Mouse (Mus musculus) ovary, postnatal 36 days (tissue): ENCODE measurements around the gene Grem2.
A peak's percentile ranks its signal among the peaks of the same experiment; 100 is the strongest.

Experiments
- DNase-seq: peaks from one replicate; pipeline ENCODE4 v3.0.0; 2022; ENCODE audit warnings: low spot score, mixed read lengths

The Grem2 gene

GRCm38 (mm10) chr1:174921298-174921955, at the start of gene Grem2:
TSS of gene Grem2 (minus strand) at chr1:174921819.
- DNase-seq = peak; percentile 81

DNA sequence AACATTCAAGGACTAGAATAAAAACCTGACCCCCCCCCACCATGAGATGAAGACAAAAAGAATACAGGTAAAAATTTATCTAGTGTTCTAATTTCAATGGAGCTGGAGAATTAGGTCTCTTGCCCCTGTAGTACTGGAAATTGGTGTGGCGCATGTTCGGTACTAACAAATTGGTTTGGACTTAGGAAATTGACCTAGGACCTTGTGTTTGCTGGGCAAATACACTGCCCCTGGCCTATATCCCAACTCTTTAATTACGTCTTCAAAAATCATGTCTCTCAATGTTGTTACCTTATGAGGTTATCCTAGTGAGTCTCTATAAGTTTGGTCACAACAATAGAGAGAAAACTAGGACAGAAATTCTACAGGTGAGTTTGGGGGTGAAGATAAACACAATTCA, 38.2 kb upstream of the Grem2 start:
- no peak for DNase-seq

DNA sequence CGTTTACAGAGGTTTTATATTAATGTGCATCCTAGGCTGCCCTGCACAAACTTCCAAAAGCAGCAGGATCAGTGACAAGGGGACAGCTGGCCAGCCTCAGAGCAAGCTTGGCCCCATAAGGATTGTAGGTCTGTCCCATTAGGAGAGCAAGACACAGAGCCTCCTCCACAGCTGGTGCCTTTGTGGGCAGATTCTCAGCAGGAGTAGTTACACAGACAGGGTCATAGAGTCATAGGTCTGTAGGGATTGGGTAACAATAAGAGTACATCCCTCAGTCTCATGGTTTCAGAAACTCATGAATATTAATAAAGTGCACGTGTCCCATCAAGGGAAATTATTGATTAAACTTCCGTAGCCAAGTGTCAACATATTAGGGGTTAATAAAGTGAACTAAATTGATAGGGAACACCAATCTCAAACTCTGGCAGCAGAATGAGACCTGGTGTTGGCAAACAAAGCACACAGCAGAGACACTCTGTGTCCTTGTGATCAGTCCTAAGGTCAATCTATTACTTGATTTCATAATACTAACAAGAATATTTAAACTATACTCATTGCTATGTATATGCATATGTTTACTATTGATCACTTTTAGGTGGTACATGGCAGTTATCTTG, 9.5 kb upstream of the Grem2 start:
- DNase-seq = no peak

DNA sequence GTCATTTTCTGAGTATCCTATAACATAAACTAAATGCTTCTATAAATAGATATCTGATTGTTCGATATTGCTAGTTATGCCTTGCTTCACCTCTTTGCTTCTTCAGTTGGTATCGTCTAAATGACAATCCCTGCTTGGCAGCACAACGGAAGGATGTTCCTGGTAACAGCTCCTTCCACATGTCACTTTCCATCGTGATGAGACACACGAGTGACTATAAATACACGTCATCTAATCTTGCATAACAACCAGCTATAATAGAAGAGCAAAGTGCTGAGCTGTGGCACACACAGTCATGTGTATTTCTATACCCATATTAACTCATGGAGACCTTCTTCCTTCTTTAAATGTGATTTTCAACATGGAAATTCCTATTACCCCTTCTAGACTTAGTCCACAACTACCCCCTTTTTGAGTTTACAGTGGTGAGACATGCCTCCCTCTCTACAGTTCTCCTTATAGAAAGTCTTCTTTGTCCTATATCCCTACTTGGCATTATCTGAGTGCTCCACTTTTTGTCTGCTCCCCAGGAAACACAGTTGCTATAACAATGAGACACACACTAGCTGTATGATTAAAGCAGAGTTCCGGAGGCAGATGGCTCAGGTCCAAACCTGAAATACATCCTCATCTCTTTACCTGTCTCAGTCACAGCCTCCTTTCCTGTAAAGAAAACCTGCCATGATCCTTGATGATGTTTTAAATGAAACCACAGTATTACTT, 8.0 kb upstream of the Grem2 start:
- DNase-seq = no peak

GRCm38 (mm10) chr1:174918949-174919348, 2.7 kb downstream of the Grem2 start:
- DNase-seq = no peak

DNA sequence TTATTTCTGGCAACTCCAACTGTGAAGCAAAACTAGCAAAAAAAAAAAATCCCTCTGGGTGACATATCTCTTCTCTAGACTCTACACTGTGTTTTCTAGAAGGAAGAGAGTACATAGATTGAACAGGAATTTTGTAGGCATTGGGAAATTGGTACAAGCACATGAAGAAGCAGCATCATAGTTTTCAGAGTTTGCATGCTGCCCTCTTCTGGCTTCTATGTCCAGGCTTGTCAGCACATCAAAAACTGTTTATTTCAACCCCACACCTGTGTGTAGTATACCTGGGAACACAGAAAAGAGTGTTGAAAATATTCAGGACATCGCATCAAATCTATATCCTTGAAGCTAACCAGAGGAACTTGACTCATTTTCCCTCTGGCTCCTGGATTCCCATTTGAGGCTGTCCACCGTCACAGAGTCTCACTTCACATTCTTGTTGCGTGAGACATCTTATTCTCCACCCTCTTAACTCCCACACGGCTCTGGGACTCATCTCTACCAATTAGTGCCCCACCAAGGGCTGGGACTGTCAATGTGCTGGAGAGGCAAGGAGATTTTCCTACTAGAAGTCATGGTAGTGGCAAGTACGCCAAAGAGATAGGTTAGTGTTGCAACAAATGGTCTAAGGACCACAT, 3.3 kb downstream of the Grem2 start:
- DNase-seq = no peak

GRCm38 (mm10) chr1:174909834-174910233, 11.8 kb downstream of the Grem2 start:
- no peak for DNase-seq

DNA sequence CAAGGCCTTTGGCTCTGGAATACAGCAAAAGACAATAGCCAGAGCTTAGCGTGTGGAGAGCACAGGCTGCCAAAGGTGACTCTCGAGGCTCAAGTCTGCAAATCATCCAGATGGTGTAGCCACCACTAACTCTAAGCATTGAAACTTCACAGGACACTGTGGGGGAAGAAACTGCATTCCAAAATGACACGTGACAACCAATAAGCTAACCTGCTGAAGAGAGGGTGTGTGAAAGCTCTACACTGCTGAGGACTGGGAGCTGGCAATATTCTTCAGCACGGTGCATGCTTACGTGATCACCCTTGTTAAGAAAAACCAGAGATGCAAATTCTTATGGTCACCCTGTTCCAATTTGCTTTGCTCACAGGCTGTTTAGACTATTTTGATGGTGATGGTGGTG, 13.4 kb downstream of the Grem2 start:
- no peak for DNase-seq

DNA sequence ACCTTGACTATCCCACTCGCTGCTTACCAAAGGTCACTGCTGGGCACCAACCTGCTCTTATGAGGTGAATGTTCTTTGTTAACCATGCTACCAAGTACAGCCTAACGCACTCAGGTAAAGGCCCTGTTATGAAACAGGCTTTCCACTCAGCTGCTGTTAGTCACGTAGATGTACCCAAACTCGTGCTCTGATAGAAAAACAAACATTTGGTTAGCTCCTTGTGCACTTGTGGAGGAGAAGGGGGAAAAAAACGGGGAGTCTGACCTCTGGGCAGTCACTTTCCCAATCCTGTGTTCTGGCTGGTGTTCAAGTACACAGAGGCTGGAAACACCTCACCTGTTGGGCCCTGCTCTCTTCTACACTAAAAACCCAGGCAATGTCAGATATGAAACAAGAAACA, 14.0 kb downstream of the Grem2 start:
- no peak for DNase-seq

GRCm38 (mm10) chr1:174902755-174903154, 18.9 kb downstream of the Grem2 start:
- no peak for DNase-seq

- DNase-seq = no peak
Measured at GRCm38 (mm10) chr1:174892471-174892870, 29.1 kb downstream of the Grem2 start.

DNA sequence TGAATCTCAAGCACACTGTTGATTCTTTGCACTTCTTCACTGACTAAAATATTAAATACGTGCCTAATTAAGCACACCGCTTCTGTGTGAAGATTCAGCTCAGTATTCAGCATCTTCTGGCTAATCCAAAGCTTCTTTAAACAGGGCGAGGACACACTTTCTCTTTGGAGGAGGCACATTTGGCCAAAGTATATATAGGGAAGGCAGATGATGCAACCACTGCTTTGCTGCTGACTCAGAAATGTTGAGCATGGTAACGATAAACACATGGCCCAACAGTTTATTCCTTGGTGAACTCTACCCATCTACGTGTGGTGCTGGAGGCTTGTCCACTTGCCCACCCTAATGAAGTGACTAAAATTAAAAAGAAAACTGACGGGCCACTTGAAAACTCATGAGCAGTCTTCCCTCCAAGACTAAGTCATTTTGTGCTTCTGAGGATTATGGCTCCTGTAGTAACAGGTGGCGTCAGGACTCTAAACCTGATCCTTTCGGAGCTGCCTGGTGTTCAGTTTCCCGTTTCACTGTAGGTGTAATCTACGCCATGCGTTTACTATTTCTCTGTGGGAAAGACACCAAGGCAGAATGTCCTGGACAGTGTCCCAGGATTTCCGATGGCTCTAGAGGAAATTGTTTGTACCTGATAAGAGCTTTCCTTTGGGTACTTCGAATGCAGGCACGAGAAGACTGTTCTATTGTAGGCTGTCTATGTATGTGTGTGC, 32.8 kb downstream of the Grem2 start:
- DNase-seq = no peak

- no peak for DNase-seq
Measured at GRCm38 (mm10) chr1:174888073-174888472, 33.5 kb downstream of the Grem2 start.

- no peak for DNase-seq
Measured at GRCm38 (mm10) chr1:174882496-174882895, 39.1 kb downstream of the Grem2 start.

GRCm38 (mm10) chr1:174875173-174875572, 46.4 kb downstream of the Grem2 start:
- DNase-seq = no peak

DNA sequence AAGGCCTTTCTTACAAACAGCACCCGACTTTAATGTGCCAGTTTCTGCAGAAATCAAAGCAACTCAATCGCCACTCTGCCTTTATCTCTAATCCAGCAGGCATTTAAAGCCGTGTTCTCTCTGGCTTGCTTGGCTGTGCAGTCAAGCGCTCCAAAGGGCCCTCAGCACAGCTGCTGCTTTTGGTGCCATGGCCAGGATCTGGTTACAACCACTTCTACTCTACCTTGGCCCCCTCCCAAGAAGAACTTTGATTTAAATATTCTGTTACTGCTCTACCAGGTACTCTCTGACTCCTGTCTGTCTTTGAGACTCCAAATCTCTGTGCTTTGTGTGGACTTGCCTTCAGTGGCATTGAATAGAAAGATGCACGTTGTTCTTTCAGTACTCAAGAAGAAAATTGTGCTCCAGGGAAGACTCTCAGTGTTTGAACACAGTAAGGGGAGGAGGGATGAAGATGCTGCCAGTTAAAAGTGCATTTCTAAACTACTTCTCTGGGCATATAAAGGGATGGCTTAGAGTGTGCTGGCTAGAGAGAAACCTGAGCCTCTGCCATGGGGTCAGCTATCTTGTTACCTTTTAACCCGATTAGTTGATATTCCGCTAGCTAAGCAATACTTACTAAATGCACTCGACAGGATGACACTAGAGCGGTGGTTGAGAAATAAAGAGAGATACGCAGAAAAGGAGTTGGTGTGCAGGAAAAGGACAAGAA, 61.1 kb downstream of the Grem2 start:
- no peak for DNase-seq

DNA sequence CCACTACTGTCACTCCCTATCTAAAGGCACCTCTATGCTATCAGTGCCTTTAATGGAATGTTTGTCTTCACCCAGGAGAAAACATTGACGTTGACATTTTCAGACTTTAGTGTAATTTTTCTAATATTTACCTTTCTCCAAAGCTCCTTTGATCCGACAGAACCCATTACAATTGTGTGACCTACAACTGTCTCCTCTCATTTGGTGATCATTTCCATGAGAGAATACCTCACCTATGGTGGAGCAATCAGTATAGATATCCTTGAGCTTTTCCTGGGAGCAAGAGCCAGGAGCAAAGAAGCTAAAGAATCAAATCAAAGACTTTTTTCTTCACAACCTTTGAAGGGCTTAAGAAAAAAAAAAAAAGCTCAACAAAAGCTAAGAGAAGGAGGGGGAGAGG, 65.4 kb downstream of the Grem2 start:
- DNase-seq = no peak

DNA sequence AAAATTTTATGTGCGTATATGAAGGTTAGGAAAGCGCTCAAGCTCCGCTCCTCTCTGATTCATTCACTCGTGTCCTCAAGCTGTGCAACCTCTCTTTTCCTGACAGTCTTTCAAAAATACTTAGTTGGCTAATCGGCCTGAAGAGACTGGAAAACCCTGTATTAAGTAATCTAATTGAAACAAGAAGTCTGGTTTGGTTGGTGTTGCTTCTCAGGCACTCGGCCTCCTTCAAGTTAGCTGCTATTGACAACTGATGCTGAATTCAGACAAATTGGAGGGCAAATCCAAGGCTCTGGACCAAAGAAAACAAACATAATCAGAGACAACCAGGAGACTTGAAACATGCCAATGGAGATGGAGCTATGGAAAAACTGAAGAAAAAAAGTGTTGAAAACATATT, 76.8 kb downstream of the Grem2 start:
- no peak for DNase-seq

- no peak for DNase-seq
Measured at GRCm38 (mm10) chr1:174836861-174837260, 84.8 kb downstream of the Grem2 start.

GRCm38 (mm10) chr1:174826562-174826961, 95.1 kb downstream of the Grem2 start:
- DNase-seq = no peak

DNA sequence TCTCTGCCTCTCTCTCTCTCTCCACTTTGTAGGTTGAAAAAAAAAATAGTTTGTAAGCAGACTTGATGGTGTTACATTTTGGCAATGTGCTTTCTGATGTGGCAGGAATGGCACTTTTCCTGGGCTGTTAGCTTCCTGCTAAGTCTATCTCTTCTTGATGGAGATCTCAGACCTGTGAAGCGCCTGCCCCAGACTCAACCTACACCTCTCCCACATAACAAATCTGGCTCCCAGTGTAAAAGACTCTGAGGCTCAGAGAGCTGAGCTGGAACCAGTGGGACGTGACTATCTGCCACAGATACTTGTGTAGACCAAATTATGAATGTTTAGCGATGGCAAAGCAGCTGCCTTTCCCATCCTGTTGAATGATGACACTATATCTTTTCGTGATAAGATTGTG, 109.8 kb downstream of the Grem2 start:
- DNase-seq = no peak

GRCm38 (mm10) chr1:174788617-174789016, 133.0 kb downstream of the Grem2 start:
- DNase-seq = no peak
